Mouse (Mus musculus): ENCODE measurements around the gene Gm3045. TPM values are rescaled to one million over a fixed set of nuclear protein-coding genes. Genes with fewer than 3 reads are reported as not detected.

Gm3045 gene
- polyA plus RNA-seq, 1 experiment from 2014 or later = not detected

DNA sequence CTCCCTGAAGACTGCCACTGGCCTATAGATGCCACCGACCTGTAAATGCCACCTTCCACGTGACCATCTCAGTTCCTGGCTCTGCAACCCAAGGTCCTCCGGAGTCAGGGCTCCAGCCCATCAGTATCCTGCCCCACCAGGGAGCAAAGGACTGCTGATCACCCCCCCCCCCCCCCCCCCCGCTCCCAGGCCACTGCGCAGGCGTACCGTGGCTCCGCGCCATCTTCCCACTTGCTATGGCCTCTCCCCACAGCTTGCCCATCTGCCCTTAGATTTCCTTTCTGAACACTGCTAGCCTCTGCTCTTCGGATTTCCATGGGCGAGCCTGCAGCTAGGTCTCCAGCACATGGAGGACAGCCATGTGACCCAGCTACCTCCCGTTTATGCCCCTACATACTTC is 6.1 kb downstream of the Gm3045 start:
- H3K4me3 ChIP-seq (ENCODE audit: low read length) = no peak overlapping the region
- H3K9ac ChIP-seq (ENCODE audit: low read depth, low read length) = no peak overlapping the region
- peaks cover 9% of the 10 kb centered on the region for H3K27me3 ChIP-seq (ENCODE audit: control insufficient read depth, insufficient read depth, low read length)
- no peaks in the 10 kb centered on the region for H3K36me3 ChIP-seq (ENCODE audit: control insufficient read depth, insufficient read depth, low read length)
- no peak for ATAC-seq (ENCODE audit: low FRiP score, low TSS enrichment)
- H3K4me1 ChIP-seq (ENCODE audit: control insufficient read depth, insufficient read depth, low read length) = 0 out of 2 replicates have a peak, but pooled peaks cover 5% of the 10 kb centered on the region
- WGBS = 79% methylated on average over 6 of the region's 12 CpGs
- H3K9me3 ChIP-seq (ENCODE audit: control insufficient read depth, low read length) = no peaks in the 10 kb centered on the region
- H3K27ac ChIP-seq (ENCODE audit: low read depth, low read length) = no peak overlapping the region
- H3K4me2 ChIP-seq (replicated peaks; ENCODE audit: low read depth, low read length) = no peak overlapping the region

DNA sequence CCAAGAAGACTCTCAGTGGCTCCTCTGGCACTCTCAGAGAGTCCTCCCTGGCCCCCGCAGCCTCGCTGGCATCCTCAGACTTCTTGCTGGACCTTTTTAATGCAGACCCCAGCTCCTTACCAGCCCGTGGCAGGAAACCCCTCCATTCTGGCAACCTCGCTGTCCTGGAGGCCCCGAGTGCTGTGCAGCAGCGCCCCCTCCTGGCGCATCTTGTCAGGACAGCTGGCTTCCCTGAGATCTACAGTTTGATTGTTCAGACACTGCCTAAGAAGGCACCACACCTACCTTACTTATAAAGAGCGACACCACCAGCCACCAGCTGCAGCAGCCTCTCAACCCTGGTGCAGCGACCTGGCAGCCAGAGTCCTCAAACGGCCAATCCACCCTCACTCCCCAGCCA is 7.1 kb downstream of the Gm3045 start:
- Histone ChIP-seq H3K4me2 (replicated peaks; ENCODE audit: low read depth, low read length) (no peak overlapping the region), H3K36me3 (ENCODE audit: control insufficient read depth, insufficient read depth, low read length) (no peaks in the 10 kb centered on the region), H3K27ac (ENCODE audit: low read depth, low read length) (no peak overlapping the region), H3K4me1 (ENCODE audit: control insufficient read depth, insufficient read depth, low read length) (0 out of 2 replicates have a peak, but pooled peaks cover 5% of the 10 kb centered on the region), H3K9me3 (ENCODE audit: control insufficient read depth, low read length) (no peaks in the 10 kb centered on the region), H3K9ac (ENCODE audit: low read depth, low read length) (no peak overlapping the region), H3K27me3 (ENCODE audit: control insufficient read depth, insufficient read depth, low read length) (peaks cover 18% of the 10 kb centered on the region), H3K4me3 (ENCODE audit: low read length) (no peak overlapping the region)
- 13% methylated on average over 10 of the region's 10 CpGs for WGBS
- peak; percentile 36; the same call in 1 of the 2 replicates for ATAC-seq (ENCODE audit: low FRiP score, low TSS enrichment)

DNA sequence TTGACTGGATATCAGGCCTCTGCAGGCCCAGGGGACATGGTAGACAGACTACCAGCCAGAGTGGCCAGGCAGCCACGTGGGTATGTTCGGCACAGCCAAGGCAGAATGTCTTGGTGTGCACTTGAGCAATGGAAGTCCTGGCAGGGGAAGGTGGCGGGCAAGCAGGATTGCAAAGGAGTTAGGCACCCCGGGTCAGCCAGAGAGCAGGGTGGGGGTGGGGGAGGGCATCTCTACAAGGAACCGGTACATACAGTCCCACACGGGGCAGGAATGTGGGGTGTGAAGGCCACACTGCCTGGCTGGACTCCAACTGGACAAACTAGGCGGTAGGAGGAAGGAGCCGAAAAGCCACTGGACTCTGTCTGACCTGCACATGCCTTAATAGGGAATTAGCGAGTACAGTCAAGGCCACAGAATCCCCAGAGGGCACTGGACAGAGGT is 7.9 kb downstream of the Gm3045 start:
- no peak overlapping the region for H3K9ac ChIP-seq (ENCODE audit: low read depth, low read length)

DNA sequence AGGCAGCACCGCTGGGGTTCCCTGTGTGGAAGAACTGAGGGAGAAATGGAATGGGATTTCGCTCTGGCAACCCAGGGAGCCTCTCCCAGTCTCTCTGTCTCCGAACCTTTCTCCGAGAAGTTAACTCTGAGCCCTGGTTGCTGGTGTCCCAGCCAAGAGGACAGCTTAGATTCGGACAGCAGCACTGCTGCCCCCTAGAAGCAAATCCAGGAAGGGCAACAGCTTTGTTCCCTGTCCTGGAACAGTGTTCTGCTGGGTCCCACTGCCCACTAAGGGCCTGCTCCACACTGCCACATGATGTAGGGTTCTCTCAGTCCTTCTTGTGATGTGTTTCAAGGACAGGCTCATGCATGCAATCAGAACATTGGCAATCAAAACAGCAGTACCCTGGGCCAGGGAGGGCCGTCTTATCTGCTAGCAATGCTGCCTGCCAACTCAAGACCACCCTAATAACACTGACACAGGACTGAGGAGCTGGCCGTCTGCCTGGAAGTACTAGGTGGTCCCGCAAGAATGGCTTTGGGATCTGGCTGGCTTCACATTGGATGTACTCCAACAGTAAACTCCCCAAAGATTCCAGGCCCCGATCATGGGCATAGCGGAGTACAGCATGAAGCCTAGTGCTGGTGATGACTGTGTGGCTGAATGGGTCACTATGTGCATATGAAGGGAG is 9.4 kb downstream of the Gm3045 start:
- H3K9me3 ChIP-seq (ENCODE audit: control insufficient read depth, low read length) = 0 out of 2 replicates have a peak, but pooled peaks cover 1% of the 10 kb centered on the region
- H3K36me3 ChIP-seq (ENCODE audit: control insufficient read depth, insufficient read depth, low read length) = no peaks in the 10 kb centered on the region
- H3K4me3 ChIP-seq (ENCODE audit: low read length) = no peak overlapping the region
- 0 out of 2 replicates have a peak, but pooled peaks cover 5% of the 10 kb centered on the region for H3K4me1 ChIP-seq (ENCODE audit: control insufficient read depth, insufficient read depth, low read length)
- no peak overlapping the region for H3K27ac ChIP-seq (ENCODE audit: low read depth, low read length)
- no peak for ATAC-seq (ENCODE audit: low FRiP score, low TSS enrichment)
- H3K4me2 ChIP-seq (replicated peaks; ENCODE audit: low read depth, low read length) = no peak overlapping the region
- WGBS = 76% methylated on average over 10 of the region's 10 CpGs
- H3K27me3 ChIP-seq (ENCODE audit: control insufficient read depth, insufficient read depth, low read length) = peaks cover 41% of the 10 kb centered on the region
- H3K9ac ChIP-seq (ENCODE audit: low read depth, low read length) = no peak overlapping the region

More for the DNA sequence above, 7.9 kb downstream of the Gm3045 start:
- peaks cover 26% of the 10 kb centered on the region for H3K27me3 ChIP-seq (ENCODE audit: control insufficient read depth, insufficient read depth, low read length)
- H3K4me1 ChIP-seq (ENCODE audit: control insufficient read depth, insufficient read depth, low read length) = 0 out of 2 replicates have a peak, but pooled peaks cover 5% of the 10 kb centered on the region
- no peaks in the 10 kb centered on the region for H3K9me3 ChIP-seq (ENCODE audit: control insufficient read depth, low read length)
- no peak for ATAC-seq (ENCODE audit: low FRiP score, low TSS enrichment)
- WGBS = 72% methylated on average over 9 of the region's 9 CpGs
- no peaks in the 10 kb centered on the region for H3K36me3 ChIP-seq (ENCODE audit: control insufficient read depth, insufficient read depth, low read length)
- H3K27ac ChIP-seq (ENCODE audit: low read depth, low read length) = no peak overlapping the region
- H3K4me3 ChIP-seq (ENCODE audit: low read length) = no peak overlapping the region
- H3K4me2 ChIP-seq (replicated peaks; ENCODE audit: low read depth, low read length) = no peak overlapping the region

DNA sequence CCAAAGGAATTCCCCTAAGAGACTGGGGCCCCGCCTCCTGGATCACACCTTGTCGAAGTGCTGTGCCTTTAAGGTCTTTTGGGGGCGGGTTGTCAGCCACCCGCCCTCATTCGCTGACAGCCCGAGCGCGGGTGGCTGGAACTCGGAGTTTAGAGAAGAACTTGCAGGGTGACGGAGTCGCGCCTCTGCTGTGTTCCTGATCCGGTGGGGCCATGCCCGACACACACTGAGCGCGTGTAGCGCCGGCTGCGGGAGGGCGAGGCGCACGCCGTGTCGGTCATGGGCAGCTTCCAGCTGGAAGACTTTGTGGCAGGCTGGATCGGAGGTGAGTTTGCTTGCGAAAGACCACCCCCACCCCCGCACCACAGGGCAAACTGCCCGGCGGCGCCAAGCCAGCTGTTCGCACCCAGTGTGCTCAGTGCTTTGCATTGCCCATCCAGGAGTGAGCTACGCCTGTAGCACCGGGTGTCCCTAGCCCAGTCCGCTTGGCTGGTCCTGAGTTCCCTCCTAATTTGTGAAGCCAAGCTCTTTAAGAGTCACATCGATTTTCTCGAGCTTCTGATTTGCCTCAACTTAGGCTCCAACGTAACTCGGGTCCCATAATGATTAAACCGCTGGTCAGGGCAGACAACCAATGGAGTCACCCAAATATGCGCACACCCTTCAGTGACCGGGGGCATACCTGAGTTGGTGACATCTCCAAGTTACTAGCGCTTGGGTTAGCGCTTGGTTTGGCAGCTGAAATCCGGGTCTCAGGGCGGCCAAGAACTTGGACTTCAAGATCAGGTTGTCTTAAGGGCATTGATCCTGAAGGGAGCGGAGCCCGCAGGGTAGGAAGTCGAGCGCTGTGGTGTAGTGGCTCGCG is 12.0 kb downstream of the Gm3045 start, which contains the start of gene Slc25a48:
Gene Slc25a48, plus strand, starts transcription at position 145 of the 865 bp plus-strand sequence.
- 0 out of 2 replicates have a peak, but pooled peaks cover 4% of the 10 kb centered on the region for H3K9me3 ChIP-seq (ENCODE audit: control insufficient read depth, low read length)
- 0 out of 2 replicates have a peak, but pooled peaks cover 5% of the 10 kb centered on the region for H3K4me1 ChIP-seq (ENCODE audit: control insufficient read depth, insufficient read depth, low read length)
- 0 out of 2 replicates have a peak, but pooled peaks have one; percentile 11 for ATAC-seq (ENCODE audit: low FRiP score, low TSS enrichment)
- peak within 1 kb of the TSS; percentile 13 for H3K4me3 ChIP-seq (ENCODE audit: low read length)
- peak within 1 kb of the TSS; percentile 42 for H3K4me2 ChIP-seq (replicated peaks; ENCODE audit: low read depth, low read length)
- no peaks in the 10 kb centered on the region for H3K36me3 ChIP-seq (ENCODE audit: control insufficient read depth, insufficient read depth, low read length)
- no peak within 1 kb of the TSS for H3K27ac ChIP-seq (ENCODE audit: low read depth, low read length)
- 3% methylated on average over 51 of the region's 51 CpGs for WGBS
- H3K27me3 ChIP-seq (ENCODE audit: control insufficient read depth, insufficient read depth, low read length) = peaks cover 44% of the 10 kb centered on the region
- 0 out of 2 replicates have a peak within 1 kb of the TSS, but pooled peaks have one; percentile 18 for H3K9ac ChIP-seq (ENCODE audit: low read depth, low read length)

DNA sequence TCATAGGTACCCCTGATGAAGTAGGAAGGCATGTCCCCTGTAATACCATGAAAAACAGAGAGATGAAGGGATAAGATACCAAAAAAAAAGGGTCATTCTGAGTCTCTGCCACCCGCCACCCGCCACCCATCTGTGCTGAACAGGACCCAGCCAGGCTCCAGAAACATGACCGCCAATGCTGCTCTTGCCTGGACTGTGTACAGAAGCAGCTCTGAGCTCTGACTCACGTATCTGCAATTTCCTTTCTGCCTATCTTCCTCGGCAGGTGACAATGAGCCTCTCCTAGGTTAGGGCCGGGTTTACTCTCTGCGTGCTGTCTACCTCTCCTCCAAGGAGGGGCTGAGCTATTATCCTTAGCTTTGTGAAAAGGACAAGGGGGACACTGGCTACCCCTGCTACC is 17.0 kb downstream of the Gm3045 start:
- no peak overlapping the region for H3K9ac ChIP-seq (ENCODE audit: low read depth, low read length)
- no peak for ATAC-seq (ENCODE audit: low FRiP score, low TSS enrichment)
- no peaks in the 10 kb centered on the region for H3K4me1 ChIP-seq (ENCODE audit: control insufficient read depth, insufficient read depth, low read length)
- no peak overlapping the region for H3K27ac ChIP-seq (ENCODE audit: low read depth, low read length)
- no peak overlapping the region for H3K4me3 ChIP-seq (ENCODE audit: low read length)
- 75% methylated on average over 7 of the region's 7 CpGs for WGBS
- H3K36me3 ChIP-seq (ENCODE audit: control insufficient read depth, insufficient read depth, low read length) = no peaks in the 10 kb centered on the region
- H3K9me3 ChIP-seq (ENCODE audit: control insufficient read depth, low read length) = 0 out of 2 replicates have a peak, but pooled peaks cover 4% of the 10 kb centered on the region
- no peak overlapping the region for H3K4me2 ChIP-seq (replicated peaks; ENCODE audit: low read depth, low read length)
- H3K27me3 ChIP-seq (ENCODE audit: control insufficient read depth, insufficient read depth, low read length) = peaks cover 26% of the 10 kb centered on the region

DNA sequence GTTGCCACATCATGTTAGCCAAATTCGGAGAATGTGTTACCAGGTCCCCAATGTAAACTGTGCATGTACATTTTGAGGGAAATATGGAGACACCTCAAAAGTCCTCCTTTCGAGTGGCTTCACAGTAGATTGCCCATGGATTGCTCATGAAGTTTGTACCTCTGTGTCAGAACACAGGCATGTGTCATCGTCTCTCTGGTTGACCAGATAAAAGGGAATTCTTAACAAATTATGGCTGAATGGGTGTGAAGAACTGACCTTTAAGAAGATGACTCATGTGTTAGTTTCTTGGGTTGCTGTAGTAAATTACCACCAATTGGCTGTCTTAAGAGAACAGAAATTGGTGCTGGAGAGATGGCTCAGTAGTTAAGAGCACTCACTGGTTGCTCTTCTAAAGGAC is 17.7 kb downstream of the Gm3045 start:
- ATAC-seq (ENCODE audit: low FRiP score, low TSS enrichment) = no peak
- no peak overlapping the region for H3K9ac ChIP-seq (ENCODE audit: low read depth, low read length)
- H3K27ac ChIP-seq (ENCODE audit: low read depth, low read length) = no peak overlapping the region
- no peak overlapping the region for H3K4me3 ChIP-seq (ENCODE audit: low read length)
- peaks cover 19% of the 10 kb centered on the region for H3K27me3 ChIP-seq (ENCODE audit: control insufficient read depth, insufficient read depth, low read length)
- 0 out of 2 replicates have a peak, but pooled peaks cover 4% of the 10 kb centered on the region for H3K9me3 ChIP-seq (ENCODE audit: control insufficient read depth, low read length)
- H3K4me1 ChIP-seq (ENCODE audit: control insufficient read depth, insufficient read depth, low read length) = no peaks in the 10 kb centered on the region
- no peaks in the 10 kb centered on the region for H3K36me3 ChIP-seq (ENCODE audit: control insufficient read depth, insufficient read depth, low read length)
- no peak overlapping the region for H3K4me2 ChIP-seq (replicated peaks; ENCODE audit: low read depth, low read length)
- 89% methylated on average over 3 of the region's 3 CpGs for WGBS

DNA sequence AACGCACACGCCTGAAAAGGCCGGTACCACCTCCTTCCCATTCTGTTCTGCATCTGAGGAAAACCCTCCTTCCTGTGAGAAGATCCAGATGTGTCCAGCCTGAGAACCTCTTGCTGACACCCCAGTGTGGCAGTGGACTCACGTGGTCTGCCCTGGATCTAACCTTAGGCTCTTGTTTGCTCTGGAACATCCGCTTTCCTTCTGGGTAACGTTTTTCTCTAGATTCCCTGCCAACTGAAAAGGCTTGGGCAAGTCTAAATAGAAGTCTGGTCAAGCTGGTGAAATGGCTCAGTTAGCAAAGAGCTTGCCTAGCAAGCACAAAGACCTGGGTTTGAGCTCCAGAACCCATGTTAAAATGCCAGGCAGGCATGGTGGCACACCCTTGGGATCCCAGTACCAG is 18.6 kb downstream of the Gm3045 start:
- Histone ChIP-seq H3K4me3 (ENCODE audit: low read length) (no peak overlapping the region), H3K4me2 (replicated peaks; ENCODE audit: low read depth, low read length) (no peak overlapping the region), H3K27ac (ENCODE audit: low read depth, low read length) (no peak overlapping the region), H3K9ac (ENCODE audit: low read depth, low read length) (no peak overlapping the region), H3K27me3 (ENCODE audit: control insufficient read depth, insufficient read depth, low read length) (peaks cover 10% of the 10 kb centered on the region), H3K4me1 (ENCODE audit: control insufficient read depth, insufficient read depth, low read length) (no peaks in the 10 kb centered on the region), H3K9me3 (ENCODE audit: control insufficient read depth, low read length) (0 out of 2 replicates have a peak, but pooled peaks cover 4% of the 10 kb centered on the region), H3K36me3 (ENCODE audit: control insufficient read depth, insufficient read depth, low read length) (no peaks in the 10 kb centered on the region)
- 80% methylated on average over 6 of the region's 6 CpGs for WGBS
- ATAC-seq (ENCODE audit: low FRiP score, low TSS enrichment) = no peak

All from kidney, embryonic 14.5 days (tissue).